Mouse (Mus musculus): ENCODE results near the gene Cables2. TPM values are rescaled to one million over a fixed set of nuclear protein-coding genes. Genes with fewer than 3 reads are reported as not detected.

The Cables2 gene
- total RNA-seq, 1 experiment, result 13.4 TPM

GRCm38 (mm10) chr2:180236500-180236899, 36.8 kb downstream of the Cables2 start:
- H3K27ac ChIP-seq (ENCODE audit: insufficient read depth, low read depth, low read length, poor library complexity, severe bottlenecking), result peak overlapping the region; percentile 94
- H3K36me3 ChIP-seq (ENCODE audit: control insufficient read depth, insufficient read depth, low read length, poor library complexity, severe bottlenecking), result no peaks in the 10 kb centered on the region
- no peak for DNase-seq (ENCODE audit: low read depth, low spot score)
- in situ Hi-C loops (cut with MboI; ENCODE audit: low sequenced_read_pairs in 2 of 2, unreplicated experiment in 2 of 2), result no loop called here
- TF ChIP-seq ZNF384 (IDR thresholded peaks at IDR 0.05; ENCODE audit: low read depth, low read length), result no peak
- H3K9me3 ChIP-seq (ENCODE audit: control insufficient read depth, insufficient read depth, low read depth, low read length), result no peaks in the 10 kb centered on the region
- peaks cover 12 to 36% of the 10 kb centered on the region in 2 experiments for H3K4me1 ChIP-seq (ENCODE audit: control insufficient read depth in 2 of 2, insufficient read depth in 2 of 2, low read length in 2 of 2, poor library complexity in 1 of 2)
- peak overlapping the region; percentile 4 to 19; a peak in 2 of 4 replicates for H3K4me3 ChIP-seq (ENCODE audit: insufficient read depth in 1 of 2, low read depth in 1 of 2, low read length in 2 of 2, poor library complexity in 1 of 2, severe bottlenecking in 1 of 2)
- peak overlapping the region; percentile 75; the same call in 1 of the 2 replicates for H3K9ac ChIP-seq (ENCODE audit: insufficient read depth, low read depth, low read length, poor library complexity, severe bottlenecking)

- Histone ChIP-seq H3K4me1 (ENCODE audit: control insufficient read depth in 2 of 2, insufficient read depth in 2 of 2, low read length in 2 of 2, poor library complexity in 1 of 2) (peaks cover 12 to 36% of the 10 kb centered on the region in 2 experiments), H3K27ac (ENCODE audit: insufficient read depth, low read depth, low read length, poor library complexity, severe bottlenecking) (peak overlapping the region; percentile 94), H3K9ac (ENCODE audit: insufficient read depth, low read depth, low read length, poor library complexity, severe bottlenecking) (peak overlapping the region; percentile 75; the same call in 1 of the 2 replicates), H3K9me3 (ENCODE audit: control insufficient read depth, insufficient read depth, low read depth, low read length) (no peaks in the 10 kb centered on the region), H3K4me3 (ENCODE audit: insufficient read depth in 1 of 2, low read depth in 1 of 2, low read length in 2 of 2, poor library complexity in 1 of 2, severe bottlenecking in 1 of 2) (peak overlapping the region; percentile 19 to 26; a peak in 2 of 4 replicates), H3K36me3 (ENCODE audit: control insufficient read depth, insufficient read depth, low read length, poor library complexity, severe bottlenecking) (no peaks in the 10 kb centered on the region)
- no peak for DNase-seq (ENCODE audit: low read depth, low spot score)
- in situ Hi-C loops (cut with MboI; ENCODE audit: low sequenced_read_pairs in 2 of 2, unreplicated experiment in 2 of 2), result no loop called here
- no peak for TF ChIP-seq MAFK (IDR thresholded peaks at IDR 0.05; ENCODE audit: insufficient read depth, low read depth, low read length)
- TF ChIP-seq CHD2 (IDR thresholded peaks at IDR 0.05; ENCODE audit: low read depth, low read length), result no peak
- TF ChIP-seq ZNF384 (IDR thresholded peaks at IDR 0.05; ENCODE audit: low read depth, low read length), result no peak
Observed at GRCm38 (mm10) chr2:180235788-180236187, 37.5 kb downstream of the Cables2 start.

- Histone ChIP-seq H3K4me1 (ENCODE audit: control insufficient read depth in 2 of 2, insufficient read depth in 2 of 2, low read length in 2 of 2, poor library complexity in 1 of 2) (peaks cover 12 to 43% of the 10 kb centered on the region in 2 experiments), H3K4me3 (ENCODE audit: insufficient read depth in 1 of 2, low read depth in 1 of 2, low read length in 2 of 2, poor library complexity in 1 of 2, severe bottlenecking in 1 of 2) (peak overlapping the region; percentile 50 to 55), H3K27ac (ENCODE audit: insufficient read depth, low read depth, low read length, poor library complexity, severe bottlenecking) (peak overlapping the region; percentile 94), H3K9ac (ENCODE audit: insufficient read depth, low read depth, low read length, poor library complexity, severe bottlenecking) (peak overlapping the region; percentile 75), H3K9me3 (ENCODE audit: control insufficient read depth, insufficient read depth, low read depth, low read length) (no peaks in the 10 kb centered on the region), H3K36me3 (ENCODE audit: control insufficient read depth, insufficient read depth, low read length, poor library complexity, severe bottlenecking) (no peaks in the 10 kb centered on the region)
- DNase-seq (ENCODE audit: low read depth, low spot score), result no peak
- TF ChIP-seq MAFK (IDR thresholded peaks at IDR 0.05; ENCODE audit: insufficient read depth, low read depth, low read length) (no peak), HCFC1 (IDR thresholded peaks at IDR 0.05; ENCODE audit: borderline replicate concordance, insufficient read depth, low read length) (no peak), CHD2 (IDR thresholded peaks at IDR 0.05; ENCODE audit: low read depth, low read length) (no peak), ZC3H11A (IDR thresholded peaks at IDR 0.05; ENCODE audit: borderline replicate concordance, low read depth, low read length) (no peak), ZNF384 (IDR thresholded peaks at IDR 0.05; ENCODE audit: low read depth, low read length) (no peak)
- in situ Hi-C loops (cut with MboI; ENCODE audit: low sequenced_read_pairs in 2 of 2, unreplicated experiment in 2 of 2), result no loop called here
Observed at GRCm38 (mm10) chr2:180234980-180235379, 38.3 kb downstream of the Cables2 start.

GRCm38 (mm10) chr2:180234353-180234752, 38.9 kb downstream of the Cables2 start:
- in situ Hi-C loops (cut with MboI; ENCODE audit: low sequenced_read_pairs in 2 of 2, unreplicated experiment in 2 of 2), result no loop called here
- TF ChIP-seq HCFC1 (IDR thresholded peaks at IDR 0.05; ENCODE audit: borderline replicate concordance, insufficient read depth, low read length) (no peak), MAFK (IDR thresholded peaks at IDR 0.05; ENCODE audit: insufficient read depth, low read depth, low read length) (no peak), ZNF384 (IDR thresholded peaks at IDR 0.05; ENCODE audit: low read depth, low read length) (no peak), ZC3H11A (IDR thresholded peaks at IDR 0.05; ENCODE audit: borderline replicate concordance, low read depth, low read length) (no peak), CHD2 (IDR thresholded peaks at IDR 0.05; ENCODE audit: low read depth, low read length) (no peak)
- Histone ChIP-seq H3K36me3 (ENCODE audit: control insufficient read depth, insufficient read depth, low read length, poor library complexity, severe bottlenecking) (no peaks in the 10 kb centered on the region), H3K9ac (ENCODE audit: insufficient read depth, low read depth, low read length, poor library complexity, severe bottlenecking) (peak overlapping the region; percentile 75), H3K27ac (ENCODE audit: insufficient read depth, low read depth, low read length, poor library complexity, severe bottlenecking) (peak overlapping the region; percentile 94), H3K9me3 (ENCODE audit: control insufficient read depth, insufficient read depth, low read depth, low read length) (no peaks in the 10 kb centered on the region), H3K4me3 (ENCODE audit: insufficient read depth in 1 of 2, low read depth in 1 of 2, low read length in 2 of 2, poor library complexity in 1 of 2, severe bottlenecking in 1 of 2) (peak overlapping the region; percentile 50 to 55), H3K4me1 (ENCODE audit: control insufficient read depth in 2 of 2, insufficient read depth in 2 of 2, low read length in 2 of 2, poor library complexity in 1 of 2) (peaks cover 12 to 43% of the 10 kb centered on the region in 2 experiments)
- DNase-seq (ENCODE audit: low read depth, low spot score), result no peak

Measured in ES-E14 (cell line).